Comparison of ENCODE assay signal across 17 mouse cellular contexts in genomic region chr19:53476768-53477547, GRCm38 (mm10). TPM values are rescaled to one million over a fixed set of nuclear protein-coding genes. Genes with fewer than 3 reads are reported as not detected.
DNase-seq lines count a peak whose midpoint lies in the region; ATAC-seq and TF ChIP-seq lines count a peak whose summit lies in the region.
"Had no signal": no experiment of that assay in that cellular context is flagged by ENCODE, and none has a peak within 500 bp of the region (broad histone marks: within the 10 kb centered on the region; RNA-seq: fewer than 3 reads in every experiment).

No protein-coding gene starts in this region.

- no peaks in the 10 kb centered on the region for H3K36me3 ChIP-seq in lung, embryonic 15.5 days
- no peaks in the 10 kb centered on the region for H3K36me3 ChIP-seq in liver, embryonic 15.5 days (replicated peaks)
- no peaks in the 10 kb centered on the region for H3K36me3 ChIP-seq in stomach, postnatal 0 days (ENCODE audit: control insufficient read depth, insufficient read depth, low read length)
- H3K36me3 ChIP-seq: embryonic facial prominence, embryonic 13.5 days; limb, embryonic 15.5 days had no signal

- no peaks in the 10 kb centered on the region for H3K9me3 ChIP-seq in lung, embryonic 15.5 days
- no peaks in the 10 kb centered on the region for H3K9me3 ChIP-seq in liver, embryonic 15.5 days (replicated peaks)
- no peaks in the 10 kb centered on the region for H3K9me3 ChIP-seq in stomach, postnatal 0 days (ENCODE audit: control insufficient read depth, low read length)
- H3K9me3 ChIP-seq: embryonic facial prominence, embryonic 13.5 days; limb, embryonic 15.5 days had no signal

- H3K27ac ChIP-seq in lung, embryonic 15.5 days: no peak overlapping the region
- 0 out of 2 replicates have a peak overlapping the region, but pooled peaks have one; percentile 1 for H3K27ac ChIP-seq in liver, embryonic 15.5 days (replicated peaks)
- H3K27ac ChIP-seq in stomach, postnatal 0 days (replicated peaks): no peak overlapping the region
- H3K27ac ChIP-seq: embryonic facial prominence, embryonic 13.5 days; limb, embryonic 15.5 days had no signal

- no peak overlapping the region for H3K4me2 ChIP-seq in lung, embryonic 15.5 days
- H3K4me2 ChIP-seq in liver, embryonic 15.5 days: no peak overlapping the region
- no peak overlapping the region for H3K4me2 ChIP-seq in stomach, postnatal 0 days (replicated peaks; ENCODE audit: low read depth)
- H3K4me2 ChIP-seq: embryonic facial prominence, embryonic 13.5 days; limb, embryonic 15.5 days had no signal

- no peak for TF ChIP-seq CTCF in stomach, postnatal 0 days (IDR thresholded peaks at IDR 0.05; ENCODE audit: low read depth)

- no peaks in the 10 kb centered on the region for H3K27me3 ChIP-seq in lung, embryonic 15.5 days
- H3K27me3 ChIP-seq in liver, embryonic 15.5 days: no peaks in the 10 kb centered on the region
- no peaks in the 10 kb centered on the region for H3K27me3 ChIP-seq in stomach, postnatal 0 days (ENCODE audit: control insufficient read depth, insufficient read depth, low read length)
- H3K27me3 ChIP-seq: embryonic facial prominence, embryonic 13.5 days had no signal

- TF ChIP-seq EP300 in stomach, postnatal 0 days (optimal IDR thresholded peaks at IDR 0.05): no peak

- no peak overlapping the region for H3K9ac ChIP-seq in lung, embryonic 15.5 days
- no peak overlapping the region for H3K9ac ChIP-seq in liver, embryonic 15.5 days
- H3K9ac ChIP-seq in stomach, postnatal 0 days (ENCODE audit: low read length): no peak overlapping the region
- H3K9ac ChIP-seq: embryonic facial prominence, embryonic 13.5 days; limb, embryonic 15.5 days had no signal

- ATAC-seq in cerebellum, adult (ENCODE audit: insufficient number of reproducible peaks, low FRiP score, low TSS enrichment): no peak
- ATAC-seq in lung, embryonic 15.5 days (ENCODE audit: borderline replicate concordance, extremely low read depth, low FRiP score, low TSS enrichment): peak; percentile 11; the same call in 1 of the 2 replicates
- ATAC-seq in liver, embryonic 15.5 days (ENCODE audit: insufficient read depth): peak; percentile 58
- peak; percentile 47 for ATAC-seq in stomach, postnatal 0 days (ENCODE audit: low FRiP score, low TSS enrichment)
- ATAC-seq in frontal cortex, adult (ENCODE audit: low TSS enrichment): no peak
- ATAC-seq: activated CD4-positive, CD25-positive, alpha-beta regulatory T cell, adult 4 months; inflammation-experienced regulatory T-cells, adult 6 months had no signal

- no peaks in the 10 kb centered on the region for H3K4me1 ChIP-seq in lung, embryonic 15.5 days
- peaks cover 12% of the 10 kb centered on the region for H3K4me1 ChIP-seq in liver, embryonic 15.5 days (replicated peaks)
- no peaks in the 10 kb centered on the region for H3K4me1 ChIP-seq in stomach, postnatal 0 days (replicated peaks; ENCODE audit: control insufficient read depth, insufficient read depth)
- H3K4me1 ChIP-seq: embryonic facial prominence, embryonic 13.5 days; limb, embryonic 15.5 days had no signal

- WGBS in lung, embryonic 15.5 days: 63% methylated on average over 14 of the region's 14 CpGs
- 52% methylated on average over 14 of the region's 14 CpGs for WGBS in liver, embryonic 15.5 days (ENCODE audit: insufficient replicate concordance)
- 66% methylated on average over 14 of the region's 14 CpGs for WGBS in stomach, postnatal 0 days

- peak; percentile 29 for DNase-seq in cerebellum, adult 11-12 months
- DNase-seq in lung, postnatal 14 days: no peak
- DNase-seq in stomach, postnatal 0 days (ENCODE audit: low spot score): no peak
- DNase-seq in frontal cortex, adult 2 months (ENCODE audit: extremely low spot score in 1 of 2, low spot score in 1 of 2): no peak
- DNase-seq: cerebellum, postnatal 36 days; heart, adult 18-20 months; kidney, postnatal 10 days; right cerebral cortex, postnatal 4 days; thymus, adult 2 months had no signal

- H3K4me3 ChIP-seq in lung, embryonic 15.5 days: no peak overlapping the region
- no peak overlapping the region for H3K4me3 ChIP-seq in liver, embryonic 15.5 days (replicated peaks)
- no peak overlapping the region for H3K4me3 ChIP-seq in stomach, postnatal 0 days (ENCODE audit: low read depth, low read length)
- H3K4me3 ChIP-seq: embryonic facial prominence, embryonic 13.5 days; limb, embryonic 15.5 days had no signal

RNA-seq across cellular contexts. Expression of gene Dusp5, which starts 52.0 kb away (rescaled TPM):
- polyA plus RNA-seq in lung, embryonic 15.5 days (2015; fragmentation: Nextera tagmentation; extraction: Ambion mirVana): 6.7 and 7.8 TPM in 2 replicates
- 2.0 and 2.4 TPM in 2 replicates for polyA plus RNA-seq in liver, embryonic 15.5 days (2015; fragmentation: Nextera tagmentation; extraction: Ambion mirVana)
- 14.1 and 18.5 TPM in 2 replicates for polyA plus RNA-seq in stomach, postnatal 0 days (2015; fragmentation: Nextera tagmentation; extraction: Ambion mirVana)
- 20.1 and 31.8 TPM in 2 replicates for polyA plus RNA-seq in frontal cortex, adult 2 months (2012; rRNA removed)

Comparison
In these comparisons a context has a peak if more than half of its experiments do, and no peak if none do; other contexts are left out.
1. ATAC-seq: peak in lung, embryonic 15.5 days (single experiment), liver, embryonic 15.5 days (single experiment) and stomach, postnatal 0 days (single experiment); none in cerebellum, adult (single experiment) and frontal cortex, adult (single experiment).